Mouse (Mus musculus): ENCODE measurements at regions not wholly inside any gene's neighbourhood (a gene's known extent, or its start where the extent isn't known, plus 50 kb on each side); places are given as distances from the start of the nearest gene placed in this dataset.

GRCm38 (mm10) chr12:9091951-9092350 lies 62.2 kb downstream of the Ttc32 start:
- no peak for DNase-seq
- intact Hi-C loops (cut with DNase I), result no loop called here

DNA sequence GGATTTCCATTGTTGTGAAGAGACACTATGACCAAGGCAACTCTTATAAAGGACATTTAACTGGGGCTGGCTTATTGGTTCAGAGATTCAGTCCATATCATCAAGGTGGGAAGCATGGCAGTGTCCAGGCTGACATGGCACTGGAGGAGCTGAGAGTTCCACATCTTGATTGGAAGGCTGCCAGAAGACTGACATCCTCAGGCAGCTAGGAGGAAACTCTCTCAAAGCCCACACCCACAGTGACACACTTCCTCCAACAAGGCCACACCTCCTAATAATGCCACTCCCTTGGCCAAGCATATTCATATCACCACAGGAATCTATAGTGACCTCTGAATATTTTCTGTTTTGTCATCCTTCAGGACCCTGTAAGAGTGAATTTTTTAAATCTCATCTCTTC lies 65.3 kb downstream of the Ttc32 start:
- intact Hi-C loops (cut with DNase I), result no loop called here
- no peak for DNase-seq

DNA sequence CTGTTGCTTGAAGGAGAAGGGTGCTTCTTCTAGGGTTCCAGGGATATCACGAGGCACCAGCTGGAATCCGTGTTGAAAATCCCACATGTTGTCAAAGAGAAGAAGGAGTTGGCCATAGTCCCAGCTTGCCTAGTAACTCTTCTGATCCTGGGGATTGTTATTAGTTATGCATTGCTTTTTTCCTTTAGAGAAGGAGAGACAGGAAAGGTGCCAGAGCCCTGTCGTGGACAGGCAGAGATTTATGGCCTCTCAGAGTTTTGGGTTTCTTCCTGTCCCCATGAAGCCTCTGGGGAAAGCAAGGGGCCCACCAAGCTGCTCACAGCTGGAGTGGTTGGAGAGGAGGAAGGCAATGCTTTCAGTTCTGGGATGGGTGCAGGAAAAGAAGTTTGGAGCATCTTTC lies 76.6 kb downstream of the Ttc32 start:
- intact Hi-C loops (cut with DNase I), result no loop called here
- no peak for DNase-seq

DNA sequence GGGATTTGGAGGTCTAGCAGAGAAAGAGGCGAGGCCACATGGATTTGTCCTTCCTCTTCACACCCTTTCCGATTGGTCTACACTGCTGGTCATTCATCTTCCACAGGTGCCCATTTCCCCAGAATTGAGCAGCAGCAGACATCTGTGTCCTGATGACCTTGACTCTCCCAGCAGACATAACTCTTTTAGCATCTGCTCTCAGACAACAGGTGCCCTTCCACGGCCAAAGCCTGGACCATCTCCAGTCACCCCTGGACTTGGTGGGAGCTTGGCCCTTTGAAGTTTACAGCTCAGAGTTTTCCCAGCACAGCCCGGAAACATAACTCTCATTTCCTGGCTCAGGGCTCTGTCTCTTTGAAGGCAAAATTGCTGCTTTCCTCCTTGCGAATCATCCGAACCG lies 80.0 kb downstream of the Ttc32 start:
- intact Hi-C loops (cut with DNase I), result no loop called here

DNA sequence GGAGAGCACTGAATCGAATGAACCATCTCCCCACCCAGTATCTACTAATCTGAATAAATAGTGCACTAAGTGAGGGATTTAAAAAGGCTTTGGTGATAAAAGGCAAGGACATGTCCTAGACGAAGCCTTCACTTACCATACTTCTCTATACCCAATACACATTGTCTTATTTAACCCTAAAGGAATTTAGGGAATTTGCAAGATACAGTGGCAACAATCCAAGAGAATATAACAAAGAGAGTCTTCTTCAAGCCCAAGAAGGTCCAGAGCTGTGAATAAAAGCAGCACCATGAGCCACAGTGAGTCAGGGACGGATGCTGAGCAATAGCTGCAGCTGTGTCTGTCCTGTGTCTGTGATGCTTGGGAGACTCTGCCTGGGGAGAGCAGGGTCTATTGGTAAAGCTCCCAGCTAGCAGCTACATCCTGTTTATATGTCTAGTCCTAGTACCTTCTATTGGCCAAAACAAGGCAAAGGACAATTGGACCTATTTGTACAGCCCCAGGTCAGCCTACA lies 82.4 kb downstream of the Ttc32 start:
- intact Hi-C loops (cut with DNase I), result no loop called here

More for the DNA sequence above, 80.0 kb downstream of the Ttc32 start:
- no peak for DNase-seq

GRCm38 (mm10) chr12:9113652-9114051 lies 83.9 kb downstream of the Ttc32 start:
- intact Hi-C loops (cut with DNase I), result no loop called here
- DNase-seq, result peak; percentile 75

More for the DNA sequence above, 82.4 kb downstream of the Ttc32 start:
- DNase-seq, result no peak

DNA sequence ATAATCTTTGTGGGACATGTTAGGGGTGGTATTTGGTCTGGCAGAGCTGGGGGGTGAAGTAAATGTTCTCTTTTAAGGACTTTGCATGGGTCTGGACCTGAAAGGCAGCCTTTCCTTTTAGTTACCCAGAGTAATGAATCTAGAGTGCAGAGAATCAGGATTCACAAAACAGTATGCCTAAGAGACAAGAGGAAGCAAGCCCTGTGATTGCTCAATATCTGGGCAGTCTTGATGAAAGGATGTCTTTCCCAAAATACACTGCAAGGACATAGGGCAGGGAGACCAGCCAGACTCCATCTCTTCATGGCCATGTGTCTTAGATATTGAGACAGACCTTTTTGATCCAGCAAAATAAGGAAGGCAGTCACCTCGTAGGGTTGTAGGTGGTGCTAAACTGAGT lies 84.3 kb downstream of the Ttc32 start:
- no peak for DNase-seq

GRCm38 (mm10) chr12:9118576-9118975 lies 88.8 kb downstream of the Ttc32 start:
- intact Hi-C loops (cut with DNase I), result no loop called here
- DNase-seq, result no peak

More for the DNA sequence above, 84.3 kb downstream of the Ttc32 start:
- intact Hi-C loops (cut with DNase I), result no loop called here

DNA sequence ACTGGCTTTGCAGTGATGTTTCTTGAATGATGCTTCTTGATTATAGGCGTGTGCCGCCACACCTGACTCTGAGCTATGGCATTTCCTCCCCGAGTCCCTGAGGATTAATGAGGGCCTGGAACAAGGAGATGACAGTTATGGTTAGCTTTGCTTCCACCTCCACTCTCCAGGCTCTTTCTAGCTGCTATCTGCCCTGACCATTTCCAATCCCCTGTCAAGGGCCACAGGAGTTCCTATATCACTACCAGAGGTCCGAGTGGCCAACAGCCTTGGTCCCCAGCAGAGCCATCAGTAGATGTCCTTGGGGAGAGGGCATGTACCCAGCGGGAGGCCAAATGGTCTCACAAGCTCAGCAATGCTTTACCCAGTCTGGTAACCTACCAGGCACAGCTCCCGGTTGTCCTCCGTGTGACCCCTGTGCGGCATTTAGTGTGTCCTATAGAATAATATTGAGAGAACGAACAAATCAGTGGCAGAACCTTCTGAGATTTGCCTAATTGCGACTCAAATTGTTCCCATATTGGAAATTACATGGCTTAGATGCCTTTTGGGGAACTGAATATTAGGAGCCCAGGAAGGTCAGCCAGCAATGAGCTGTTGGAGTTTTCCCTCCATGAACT lies 98.2 kb downstream of the Ttc32 start:
- intact Hi-C loops (cut with DNase I), result no loop called here
- no peak for DNase-seq

GRCm38 (mm10) chr12:9128581-9129275 lies 98.9 kb downstream of the Ttc32 start:
- intact Hi-C loops (cut with DNase I), result no loop called here
- DNase-seq, result no peak

DNA sequence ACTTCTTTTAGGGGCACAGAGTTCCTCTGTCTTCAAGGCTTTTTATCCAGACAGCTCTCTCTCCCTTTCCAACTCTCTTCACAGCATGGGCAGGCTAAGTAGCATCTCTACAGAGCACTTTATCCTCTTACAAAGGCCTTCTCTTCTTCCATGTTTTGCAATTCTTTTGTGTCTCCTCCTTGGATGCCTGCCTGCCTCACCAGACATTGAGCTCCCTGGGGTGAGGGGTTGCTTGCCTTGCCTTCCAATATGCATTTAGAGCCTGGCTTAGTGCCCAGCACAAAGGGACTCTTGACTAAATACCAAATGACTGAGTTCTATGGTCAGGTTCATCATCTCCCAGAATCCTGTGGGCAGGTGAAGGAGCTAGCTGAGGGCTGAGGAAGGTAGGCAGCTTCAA lies 102.8 kb downstream of the Ttc32 start:
- peak; percentile 59 for DNase-seq
- intact Hi-C loops (cut with DNase I), result no loop called here

GRCm38 (mm10) chr12:9133890-9134870 lies 104.4 kb downstream of the Ttc32 start:
- intact Hi-C loops (cut with DNase I), result no loop called here
- no peak for DNase-seq

- no peak for DNase-seq
Observed at GRCm38 (mm10) chr12:9151001-9151400, 121.2 kb downstream of the Ttc32 start.

GRCm38 (mm10) chr12:9151426-9151825 lies 121.6 kb downstream of the Ttc32 start:
- intact Hi-C loops (cut with DNase I), result no loop called here
- no peak for DNase-seq

More at GRCm38 (mm10) chr12:9151001-9151400, 121.2 kb downstream of the Ttc32 start:
- intact Hi-C loops (cut with DNase I), result no loop called here

GRCm38 (mm10) chr12:9154491-9154890 lies 124.7 kb downstream of the Ttc32 start:
- intact Hi-C loops (cut with DNase I), result no loop called here

GRCm38 (mm10) chr12:9156794-9157193 lies 127.0 kb downstream of the Ttc32 start:
- intact Hi-C loops (cut with DNase I), result no loop called here
- no peak for DNase-seq

More at GRCm38 (mm10) chr12:9154491-9154890, 124.7 kb downstream of the Ttc32 start:
- no peak for DNase-seq

GRCm38 (mm10) chr12:9158751-9159150 lies 129.0 kb downstream of the Ttc32 start:
- intact Hi-C loops (cut with DNase I), result no loop called here
- DNase-seq, result peak; percentile 7

- intact Hi-C loops (cut with DNase I), result no loop called here
- DNase-seq, result no peak
Observed at GRCm38 (mm10) chr12:9165367-9165940, 135.7 kb downstream of the Ttc32 start.

DNA sequence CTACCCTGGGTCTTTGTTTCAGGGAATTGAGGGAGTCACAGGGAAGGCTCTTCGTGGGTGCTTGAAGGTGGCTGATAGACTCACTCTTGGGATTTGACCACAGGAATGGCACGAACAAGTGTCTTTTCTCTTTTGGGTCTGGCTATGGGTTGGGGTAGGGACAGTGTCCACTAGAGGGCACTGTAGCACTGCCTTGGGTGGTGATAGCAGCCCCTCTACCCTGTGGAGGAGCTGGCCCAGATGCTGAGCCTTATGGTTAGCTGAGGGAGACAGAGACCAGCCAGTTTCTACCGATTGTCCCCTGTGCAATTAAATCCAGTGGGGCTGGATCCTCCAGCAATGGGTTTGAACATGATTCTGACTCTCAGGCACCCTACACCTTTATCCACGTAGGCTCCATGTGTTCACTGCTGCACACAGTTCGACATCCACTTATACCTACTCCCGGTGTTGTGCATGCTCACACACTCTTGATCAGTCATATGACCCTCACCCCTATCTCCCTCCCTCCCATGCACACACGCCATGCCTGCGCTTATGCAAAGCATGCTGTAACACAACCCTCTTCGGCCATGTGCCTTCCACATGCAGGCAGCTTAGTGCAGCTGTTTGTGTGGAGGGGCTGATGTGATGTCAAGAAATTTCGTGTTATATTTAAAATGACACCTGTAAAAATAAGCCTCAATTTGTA lies 136.6 kb downstream of the Ttc32 start:
- intact Hi-C loops (cut with DNase I), result no loop called here
- DNase-seq, result peak; percentile 72

- intact Hi-C loops (cut with DNase I), result no loop called here
- no peak for DNase-seq
Observed at GRCm38 (mm10) chr12:9169008-9169407, 139.2 kb downstream of the Ttc32 start.
